Mouse (Mus musculus): ENCODE data around the gene Rab33b.

- TF ChIP-seq CTCF (conservative IDR thresholded peaks at IDR 0.05; ENCODE audit: low read length): no peak
- no peak for TF ChIP-seq POU5F1 (IDR thresholded peaks at IDR 0.05; ENCODE audit: borderline replicate concordance, low read length)
- TF ChIP-seq NANOG (IDR thresholded peaks at IDR 0.05; ENCODE audit: borderline replicate concordance, low read length): no peak
Measured at GRCm38 (mm10) chr3:51498659-51499058, 14.9 kb downstream of the Rab33b start.
